Mouse (Mus musculus): ENCODE data around the gene Nrxn3.
A peak's percentile ranks its signal among the peaks of the same experiment; 100 is the strongest.

The Nrxn3 gene

GRCm38 (mm10) chr12:89836271-89836670 is 1113.6 kb downstream of the Nrxn3 start:
- DNase-seq, result no peak

- no peak for DNase-seq
Measured at GRCm38 (mm10) chr12:89842861-89843260, 1120.2 kb downstream of the Nrxn3 start.

- DNase-seq, result no peak
Measured at GRCm38 (mm10) chr12:89848116-89848515, 1125.4 kb downstream of the Nrxn3 start.

DNA sequence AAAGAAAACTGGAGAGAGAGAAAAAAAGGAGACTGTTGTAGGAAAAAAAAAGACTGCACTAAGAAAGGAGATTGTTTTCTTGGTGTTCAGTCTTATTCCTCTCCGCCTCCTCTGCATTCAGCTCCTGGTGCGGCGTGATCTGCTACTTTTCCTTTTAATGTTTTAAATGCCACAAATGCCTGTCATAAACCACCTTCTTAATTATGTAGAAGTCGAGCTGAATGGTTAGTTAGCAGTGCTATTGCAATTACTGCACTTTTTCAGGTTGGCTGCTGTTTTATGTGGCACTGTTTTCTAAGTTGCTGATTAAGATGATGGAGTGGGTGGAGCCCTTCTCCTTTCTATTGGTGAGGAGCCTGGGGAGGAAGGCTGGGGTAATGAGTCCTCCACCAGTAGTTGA is 1131.7 kb downstream of the Nrxn3 start:
- no peak for DNase-seq

GRCm38 (mm10) chr12:89867124-89867523 is 1144.4 kb downstream of the Nrxn3 start:
- DNase-seq, result no peak

GRCm38 (mm10) chr12:89882617-89883370 is 1160.1 kb downstream of the Nrxn3 start:
- no peak for DNase-seq

DNA sequence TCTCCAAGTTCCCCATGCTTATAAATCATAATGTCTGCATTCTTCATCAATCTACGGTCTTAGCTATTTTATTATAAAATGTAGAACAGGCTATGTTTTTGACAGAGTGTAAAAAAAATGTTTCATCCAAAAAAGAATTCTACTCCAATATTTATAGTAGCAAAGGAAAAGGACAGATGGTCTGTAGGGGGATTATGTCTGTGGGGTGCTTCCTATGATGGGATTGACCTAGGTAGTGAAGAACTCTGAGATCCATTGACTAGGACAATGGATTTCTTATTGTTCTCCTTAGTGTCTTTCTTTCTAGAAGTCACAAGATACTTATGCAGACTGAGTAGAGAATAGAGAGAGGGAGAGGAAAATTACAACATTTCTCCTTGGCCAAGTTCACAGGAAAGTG is 1161.9 kb downstream of the Nrxn3 start:
- DNase-seq, result no peak

DNA sequence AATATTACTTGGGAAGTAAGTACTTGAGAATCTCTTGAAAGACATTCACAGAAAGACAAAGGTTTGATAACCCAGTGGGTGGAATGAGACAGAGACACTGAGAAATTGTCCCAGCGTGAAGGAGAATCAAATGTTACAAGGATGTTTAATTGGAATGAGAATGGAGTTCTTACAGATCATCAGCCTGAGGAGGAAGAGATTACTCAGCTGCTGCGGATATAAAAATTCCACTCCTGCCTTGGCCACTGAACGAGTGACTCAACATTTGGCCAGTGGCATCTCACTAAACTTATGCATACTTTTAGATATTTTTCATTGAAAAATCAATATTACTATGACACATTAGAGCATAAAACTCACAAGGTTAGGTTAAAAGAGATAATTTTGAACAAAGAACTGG is 1166.0 kb downstream of the Nrxn3 start:
- no peak for DNase-seq

- no peak for DNase-seq
Measured at GRCm38 (mm10) chr12:89896901-89897300, 1174.2 kb downstream of the Nrxn3 start.

DNA sequence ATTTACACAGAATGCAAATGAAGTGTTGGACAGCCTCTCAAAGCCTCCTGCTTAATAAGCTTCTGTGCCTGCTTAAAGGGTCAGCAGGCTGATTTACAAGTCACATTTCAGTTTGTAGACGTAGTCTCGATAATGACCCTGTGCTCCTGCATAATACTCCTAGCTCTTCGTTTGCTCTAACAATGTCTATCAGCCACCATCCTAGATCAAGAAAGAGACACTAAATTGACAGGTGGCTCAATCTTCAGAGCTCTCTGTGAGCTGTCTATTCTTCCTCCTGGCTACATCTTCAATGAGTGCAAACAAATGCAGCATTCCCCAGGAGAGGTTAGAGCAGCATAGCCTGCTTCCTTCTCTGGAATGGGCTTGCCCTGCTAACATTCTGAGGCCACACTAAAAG is 1186.9 kb downstream of the Nrxn3 start:
- no peak for DNase-seq

- no peak for DNase-seq
Measured at GRCm38 (mm10) chr12:89918138-89918829, 1195.6 kb downstream of the Nrxn3 start.

- DNase-seq, result no peak
Measured at GRCm38 (mm10) chr12:89932338-89932737, 1209.7 kb downstream of the Nrxn3 start.

DNA sequence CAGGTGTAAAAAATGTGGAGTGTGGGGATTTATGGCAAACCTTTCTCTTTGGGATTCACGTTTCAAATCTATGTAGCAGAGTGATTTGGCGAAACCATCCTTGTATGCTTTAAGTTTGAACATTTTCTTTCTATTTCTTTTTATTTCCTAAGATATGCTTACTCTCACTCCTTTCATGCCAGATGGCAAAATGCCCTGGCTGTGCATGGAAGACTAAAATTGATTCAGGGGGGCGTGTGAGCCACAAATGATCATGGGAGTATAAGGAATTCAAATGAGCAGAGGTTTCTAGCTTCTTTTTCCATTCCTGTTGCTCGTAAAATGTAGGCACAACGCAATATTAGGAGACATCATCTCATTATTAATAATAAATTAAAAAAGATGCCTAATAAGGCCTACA is 1211.0 kb downstream of the Nrxn3 start:
- no peak for DNase-seq

DNA sequence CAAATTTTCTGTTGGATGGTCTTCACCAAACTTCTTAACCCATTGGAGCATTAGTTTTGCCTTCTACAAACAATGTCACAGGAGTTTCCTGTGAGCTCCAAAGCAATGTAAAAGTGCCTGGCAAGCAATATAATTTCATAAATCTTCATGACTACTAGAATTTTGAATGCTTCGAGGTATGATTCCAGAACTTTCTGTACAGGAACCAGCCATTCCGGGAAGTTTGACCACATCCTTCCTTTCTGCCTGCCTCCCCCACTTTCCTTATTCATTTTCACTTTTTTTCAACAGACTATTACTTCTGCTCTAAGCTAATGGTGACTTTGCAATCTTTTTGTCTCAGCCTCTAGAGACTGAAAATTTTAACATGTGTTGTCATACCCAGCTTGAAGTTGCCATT is 1218.1 kb downstream of the Nrxn3 start:
- no peak for DNase-seq

GRCm38 (mm10) chr12:89945911-89946502 is 1223.3 kb downstream of the Nrxn3 start:
- no peak for DNase-seq

DNA sequence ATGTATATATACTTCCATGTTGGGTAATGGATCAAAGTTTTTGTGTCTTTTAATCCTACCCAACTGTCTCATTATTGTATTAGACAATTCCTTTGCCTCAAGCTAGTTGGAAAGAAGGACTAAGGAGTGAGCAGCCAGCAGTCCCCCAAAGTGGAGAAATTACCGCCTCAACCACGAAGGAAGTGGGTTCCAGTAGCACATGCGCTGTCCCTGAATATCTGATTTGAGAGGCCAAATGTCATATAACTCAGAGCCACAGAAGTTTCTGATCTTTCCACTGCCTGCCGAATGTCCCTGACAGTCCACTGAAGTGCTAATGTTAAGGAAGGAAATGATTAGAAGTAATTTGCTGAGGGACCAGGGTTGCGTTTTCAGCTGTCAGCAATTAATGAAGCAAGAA is 1223.8 kb downstream of the Nrxn3 start:
- no peak for DNase-seq

DNA sequence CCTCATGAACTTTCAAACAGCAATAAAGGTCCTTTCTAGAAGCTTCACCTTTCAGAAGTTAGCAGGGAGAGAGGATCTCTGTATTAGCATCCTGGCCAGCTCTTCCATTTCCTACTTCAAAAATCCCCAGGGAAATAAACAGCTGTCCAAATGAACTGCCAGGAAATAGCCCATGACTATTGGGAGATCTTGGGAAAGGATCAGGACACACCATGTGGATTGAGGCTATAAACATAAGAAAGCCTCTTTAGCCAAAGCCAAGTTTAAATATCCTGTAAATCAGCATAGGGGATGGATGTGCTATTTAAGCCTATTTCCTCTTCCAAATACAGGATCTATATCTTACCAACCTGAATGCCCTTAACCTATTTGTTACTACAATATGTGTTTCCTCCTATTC is 1230.6 kb downstream of the Nrxn3 start:
- DNase-seq, result no peak

DNA sequence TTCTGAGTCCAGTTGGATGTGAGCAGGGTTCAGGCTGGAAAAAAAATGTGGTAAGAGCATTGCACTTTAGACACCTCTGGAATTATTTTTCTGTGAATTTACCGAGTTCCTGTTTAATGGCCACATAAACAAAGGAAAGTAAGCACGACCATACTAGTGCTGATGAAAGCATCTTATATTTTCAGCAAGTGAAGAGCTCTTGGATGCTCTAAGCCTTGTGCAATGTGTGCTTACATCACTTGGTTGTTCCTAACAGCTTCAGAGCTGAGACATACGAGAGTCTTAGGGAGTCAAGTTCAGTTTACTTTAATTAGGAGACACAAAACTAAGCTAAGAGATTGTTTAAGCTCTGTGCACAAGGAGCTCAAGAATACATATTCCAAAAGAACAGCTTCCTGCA is 1231.0 kb downstream of the Nrxn3 start:
- DNase-seq, result no peak

GRCm38 (mm10) chr12:89954441-89955070 is 1231.9 kb downstream of the Nrxn3 start:
- DNase-seq, result peak; percentile 2 to 28

GRCm38 (mm10) chr12:89963073-89963472 is 1240.4 kb downstream of the Nrxn3 start:
- DNase-seq, result no peak

DNA sequence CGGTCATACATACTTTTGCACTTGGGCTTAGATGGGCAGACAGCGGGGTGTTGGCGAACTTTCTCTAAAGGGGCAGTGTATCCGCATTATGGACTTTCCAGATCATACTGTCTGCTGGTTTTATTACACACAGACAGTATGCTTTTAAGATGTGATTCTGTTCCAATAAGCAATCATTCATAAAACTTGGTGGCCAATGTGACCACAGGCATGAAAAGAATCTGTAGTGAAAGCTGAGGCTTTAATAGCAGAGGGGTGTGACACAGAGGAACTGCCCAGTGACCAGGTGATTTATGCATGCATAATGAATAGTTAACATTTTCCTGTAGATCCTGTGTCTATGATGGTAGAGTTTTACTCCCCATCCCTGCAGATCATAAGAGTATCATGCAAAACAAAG is 1254.0 kb downstream of the Nrxn3 start:
- no peak for DNase-seq

GRCm38 (mm10) chr12:89977479-89977878 is 1254.8 kb downstream of the Nrxn3 start:
- DNase-seq, result no peak

GRCm38 (mm10) chr12:89979190-89979589 is 1256.5 kb downstream of the Nrxn3 start:
- DNase-seq, result no peak

GRCm38 (mm10) chr12:89982445-89982844 is 1259.8 kb downstream of the Nrxn3 start:
- DNase-seq, result no peak
